Mouse (Mus musculus): ENCODE data around the gene Cad.

Gene Cad

GRCm38 (mm10) chr5:31116912-31117311 lies 62.3 kb downstream of the Cad start:
- no peak for DNase-seq

- DNase-seq, result no peak
These were observed 66.5 kb downstream of the Cad start for GRCm38 (mm10) chr5:31121111-31121510.

GRCm38 (mm10) chr5:31123481-31123880 lies 68.9 kb downstream of the Cad start:
- no peak for DNase-seq

- DNase-seq, result no peak
These were observed 71.5 kb downstream of the Cad start for GRCm38 (mm10) chr5:31126050-31126449.
